Mouse (Mus musculus) small intestine, adult 2 months (tissue): Measurements from ENCODE around the gene Aire.

Experiments used
- CTCF ChIP-seq: fragments of 200-500 bp; IDR thresholded peaks from 2 replicates; pipeline ENCODE4 v1.5.1; 2012; ENCODE audit warnings: low read depth, mild to moderate bottlenecking, control low read depth, inconsistent platforms, low read length, moderate library complexity, mixed read lengths; ENCODE audit not compliant: insufficient replicate concordance, insufficient read length; ENCODE audit errors: extremely low read depth
- POLR2A ChIP-seq: fragments of 200-500 bp; IDR thresholded peaks from 2 replicates; pipeline ENCODE4 v1.6.1; 2012; ENCODE audit warnings: low read depth, mild to moderate bottlenecking, control low read depth, inconsistent platforms, low read length, moderate library complexity

DNA sequence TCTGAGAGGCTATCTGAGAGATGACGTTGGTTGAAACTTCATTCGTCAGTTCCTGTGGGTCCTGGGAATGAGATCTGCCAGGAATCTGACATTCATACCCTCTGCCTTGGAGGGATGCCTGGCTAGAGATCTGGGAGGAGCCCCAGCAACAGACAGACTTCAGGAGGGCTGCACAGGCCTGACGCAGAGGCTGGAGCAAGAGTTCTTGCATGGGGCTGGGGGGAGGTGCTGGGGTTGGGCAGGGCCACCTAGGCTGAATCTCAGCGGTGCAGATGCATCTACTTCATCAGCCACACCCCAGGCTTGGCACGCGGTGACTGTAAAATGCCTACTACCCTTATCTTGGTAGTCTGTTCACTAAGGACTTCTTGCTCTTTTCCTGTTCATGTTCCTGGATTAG is 46.8 kb upstream of the Aire start:
- TF ChIP-seq CTCF (no peak), POLR2A (no peak)
